Mouse (Mus musculus): ENCODE results near the gene Bbs2. TPM values are rescaled to one million over a fixed set of nuclear protein-coding genes. Genes with fewer than 3 reads are reported as not detected.

Bbs2 gene
- polyA plus RNA-seq, 1 experiment from 2014 or later: 22.0 TPM

DNA sequence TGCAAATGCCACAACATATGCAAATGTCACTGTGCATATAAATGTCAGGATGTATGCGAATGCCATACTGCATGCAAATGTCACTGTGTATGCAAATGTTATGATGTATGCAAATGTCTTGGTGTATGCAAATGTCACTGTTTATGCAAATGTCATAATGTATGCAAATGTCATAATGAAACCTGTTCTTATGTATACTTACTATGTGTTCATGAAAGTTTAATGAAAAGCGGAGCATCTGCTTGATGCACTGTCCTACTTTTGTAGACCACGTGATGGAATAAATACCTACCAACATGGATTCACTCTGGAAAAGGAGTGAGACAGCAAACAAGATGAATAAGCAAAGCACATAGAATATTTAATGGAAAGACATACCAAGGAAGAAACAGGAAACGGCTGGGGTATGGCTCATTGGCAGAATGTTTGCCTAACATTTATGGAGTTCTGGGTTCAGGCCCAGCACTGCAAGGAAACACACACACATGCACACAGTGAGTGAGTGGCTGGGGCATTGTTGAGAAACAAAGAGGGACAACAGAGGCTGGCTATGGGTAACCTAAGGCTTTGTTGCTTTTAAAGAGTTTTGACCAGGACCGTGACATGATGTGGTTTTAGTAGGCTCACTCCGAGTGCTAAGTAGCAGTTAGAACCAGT is 30.5 kb upstream of the Bbs2 start:
- Histone ChIP-seq H3K36me3 (ENCODE audit: control insufficient read depth, insufficient read depth, low read length) (no peaks in the 10 kb centered on the region), H3K27me3 (ENCODE audit: control insufficient read depth, insufficient read depth, low read depth, low read length) (no peaks in the 10 kb centered on the region), H3K27ac (ENCODE audit: low read length) (no peak overlapping the region), H3K9me3 (replicated peaks; ENCODE audit: control insufficient read depth, low read length, poor library complexity, severe bottlenecking) (no peaks in the 10 kb centered on the region), H3K9ac (ENCODE audit: low read depth, low read length) (no peak overlapping the region), H3K4me3 (ENCODE audit: low read depth, low read length) (no peak overlapping the region), H3K4me2 (ENCODE audit: low read length) (no peak overlapping the region), H3K4me1 (ENCODE audit: control insufficient read depth, insufficient read depth, low read length) (no peaks in the 10 kb centered on the region)
- WGBS: 67% methylated on average over 6 of the region's 6 CpGs
- ATAC-seq: no peak

GRCm38 (mm10) chr8:94127711-94128110 is 29.0 kb upstream of the Bbs2 start:
- 0 out of 2 replicates have a peak, but pooled peaks have one; percentile 36 for ATAC-seq
- no peak overlapping the region for H3K27ac ChIP-seq (ENCODE audit: low read length)
- no peak overlapping the region for H3K4me3 ChIP-seq (ENCODE audit: low read depth, low read length)
- H3K4me1 ChIP-seq (ENCODE audit: control insufficient read depth, insufficient read depth, low read length): peaks cover 8% of the 10 kb centered on the region; the same call in 1 of the 2 replicates
- no peaks in the 10 kb centered on the region for H3K27me3 ChIP-seq (ENCODE audit: control insufficient read depth, insufficient read depth, low read depth, low read length)
- H3K9me3 ChIP-seq (replicated peaks; ENCODE audit: control insufficient read depth, low read length, poor library complexity, severe bottlenecking): no peaks in the 10 kb centered on the region
- no peaks in the 10 kb centered on the region for H3K36me3 ChIP-seq (ENCODE audit: control insufficient read depth, insufficient read depth, low read length)
- WGBS: 51% methylated on average over 6 of the region's 6 CpGs
- no peak overlapping the region for H3K4me2 ChIP-seq (ENCODE audit: low read length)
- H3K9ac ChIP-seq (ENCODE audit: low read depth, low read length): no peak overlapping the region

DNA sequence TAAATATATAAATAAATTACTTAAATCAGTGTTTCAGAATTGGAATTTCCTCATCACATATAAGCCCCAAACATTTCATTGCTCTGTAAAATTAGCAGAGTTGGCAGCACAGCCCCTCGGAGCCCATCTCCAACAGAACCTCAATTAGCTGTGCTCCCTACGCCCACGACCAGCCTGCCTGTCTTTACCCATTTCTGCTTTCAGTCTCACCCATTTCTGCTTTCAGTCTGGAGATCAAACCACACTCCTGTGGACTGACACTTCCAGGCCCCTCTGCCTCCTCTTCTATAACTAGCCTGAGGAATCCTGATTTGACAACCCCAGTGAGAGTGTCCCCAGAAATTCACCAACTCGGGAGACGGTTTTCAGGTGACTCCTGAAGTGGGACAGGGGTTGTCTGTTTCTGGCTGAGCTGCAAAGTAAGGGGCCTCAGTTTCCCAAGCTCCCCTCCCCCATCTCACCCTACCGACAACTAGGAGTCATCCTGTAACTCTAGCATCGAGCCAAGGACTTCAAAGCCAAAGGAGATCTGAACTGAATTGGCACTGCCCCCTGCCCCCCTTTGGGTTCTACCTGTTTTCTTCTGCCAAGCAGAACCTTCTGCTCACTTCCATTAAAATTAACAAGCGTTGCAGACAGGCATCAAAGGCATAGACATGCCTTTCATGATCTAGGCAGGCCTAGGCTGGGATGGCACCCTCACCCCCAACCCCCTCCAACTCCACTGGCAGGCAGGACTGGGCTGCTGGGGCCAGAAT is 24.2 kb upstream of the Bbs2 start:
- Histone ChIP-seq H3K9ac (ENCODE audit: low read depth, low read length) (no peak overlapping the region), H3K4me3 (ENCODE audit: low read depth, low read length) (no peak overlapping the region), H3K4me1 (ENCODE audit: control insufficient read depth, insufficient read depth, low read length) (peaks cover 11% of the 10 kb centered on the region), H3K27ac (ENCODE audit: low read length) (no peak overlapping the region), H3K27me3 (ENCODE audit: control insufficient read depth, insufficient read depth, low read depth, low read length) (no peaks in the 10 kb centered on the region), H3K9me3 (replicated peaks; ENCODE audit: control insufficient read depth, low read length, poor library complexity, severe bottlenecking) (no peaks in the 10 kb centered on the region), H3K36me3 (ENCODE audit: control insufficient read depth, insufficient read depth, low read length) (no peaks in the 10 kb centered on the region), H3K4me2 (ENCODE audit: low read length) (no peak overlapping the region)
- no peak for ATAC-seq
- WGBS: 47% methylated on average over 8 of the region's 8 CpGs

DNA sequence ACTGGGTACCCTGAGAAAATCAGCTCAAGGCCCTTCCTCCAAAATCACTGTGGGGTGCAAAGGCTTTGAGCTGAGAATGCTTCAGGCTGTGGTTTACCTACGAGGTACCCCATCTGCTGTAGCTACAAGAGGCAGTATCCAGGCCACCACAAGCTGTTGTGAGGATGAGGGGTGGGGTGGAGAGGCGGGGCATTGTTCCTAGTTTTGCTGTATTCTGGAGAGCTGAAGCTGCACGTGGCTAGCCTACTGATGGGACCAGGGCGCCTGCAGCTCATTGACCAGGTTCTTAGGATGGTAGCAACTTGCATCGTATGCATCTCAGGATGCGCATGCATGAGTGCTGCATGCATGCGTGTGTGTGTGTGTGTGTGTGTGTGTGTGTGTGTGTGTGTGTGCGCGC is 22.9 kb upstream of the Bbs2 start:
- WGBS: 80% methylated on average over 9 of the region's 9 CpGs
- Histone ChIP-seq H3K4me3 (ENCODE audit: low read depth, low read length) (no peak overlapping the region), H3K4me1 (ENCODE audit: control insufficient read depth, insufficient read depth, low read length) (peaks cover 11% of the 10 kb centered on the region), H3K4me2 (ENCODE audit: low read length) (no peak overlapping the region), H3K27me3 (ENCODE audit: control insufficient read depth, insufficient read depth, low read depth, low read length) (no peaks in the 10 kb centered on the region), H3K27ac (ENCODE audit: low read length) (no peak overlapping the region), H3K36me3 (ENCODE audit: control insufficient read depth, insufficient read depth, low read length) (no peaks in the 10 kb centered on the region), H3K9me3 (replicated peaks; ENCODE audit: control insufficient read depth, low read length, poor library complexity, severe bottlenecking) (no peaks in the 10 kb centered on the region), H3K9ac (ENCODE audit: low read depth, low read length) (no peak overlapping the region)
- no peak for ATAC-seq

DNA sequence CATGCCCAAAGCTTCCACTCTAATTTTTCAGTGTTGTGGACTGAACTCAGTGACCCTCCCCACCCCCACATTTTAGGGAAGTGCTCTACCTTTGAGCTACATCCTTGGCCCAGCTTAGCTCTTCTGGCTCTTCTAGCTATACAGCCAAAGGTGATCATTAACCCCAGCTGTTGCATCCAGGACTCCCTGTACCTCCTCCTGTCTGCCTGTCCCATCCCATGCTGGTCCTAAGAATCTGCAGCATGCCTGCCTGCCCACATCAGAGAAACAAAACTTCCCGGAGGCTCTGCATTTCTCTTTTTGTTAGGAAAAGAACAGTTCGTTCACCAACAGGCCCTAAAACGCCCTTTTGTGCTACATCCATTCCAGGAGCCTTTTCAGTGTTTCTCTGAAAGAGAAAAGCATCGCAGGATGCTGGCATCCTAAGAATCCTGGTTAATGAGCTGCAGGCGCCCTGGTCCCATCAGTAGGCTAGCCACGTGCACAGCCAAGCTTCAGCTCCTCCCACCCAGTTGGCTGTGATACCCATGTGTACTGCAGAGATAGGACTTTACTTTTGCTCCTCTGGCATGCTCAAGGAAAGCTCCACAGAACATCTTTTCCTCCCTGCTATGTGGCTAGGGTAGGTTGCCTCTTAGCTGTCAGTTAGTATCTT is 20.2 kb upstream of the Bbs2 start:
- Histone ChIP-seq H3K9ac (ENCODE audit: low read depth, low read length) (no peak overlapping the region), H3K4me2 (ENCODE audit: low read length) (no peak overlapping the region), H3K27me3 (ENCODE audit: control insufficient read depth, insufficient read depth, low read depth, low read length) (no peaks in the 10 kb centered on the region), H3K4me1 (ENCODE audit: control insufficient read depth, insufficient read depth, low read length) (peaks cover 11% of the 10 kb centered on the region), H3K27ac (ENCODE audit: low read length) (peak overlapping the region; percentile 56), H3K9me3 (replicated peaks; ENCODE audit: control insufficient read depth, low read length, poor library complexity, severe bottlenecking) (no peaks in the 10 kb centered on the region), H3K36me3 (ENCODE audit: control insufficient read depth, insufficient read depth, low read length) (no peaks in the 10 kb centered on the region), H3K4me3 (ENCODE audit: low read depth, low read length) (no peak overlapping the region)
- ATAC-seq: peak; percentile 92
- under 1% methylated on average over 6 of the region's 6 CpGs for WGBS

DNA sequence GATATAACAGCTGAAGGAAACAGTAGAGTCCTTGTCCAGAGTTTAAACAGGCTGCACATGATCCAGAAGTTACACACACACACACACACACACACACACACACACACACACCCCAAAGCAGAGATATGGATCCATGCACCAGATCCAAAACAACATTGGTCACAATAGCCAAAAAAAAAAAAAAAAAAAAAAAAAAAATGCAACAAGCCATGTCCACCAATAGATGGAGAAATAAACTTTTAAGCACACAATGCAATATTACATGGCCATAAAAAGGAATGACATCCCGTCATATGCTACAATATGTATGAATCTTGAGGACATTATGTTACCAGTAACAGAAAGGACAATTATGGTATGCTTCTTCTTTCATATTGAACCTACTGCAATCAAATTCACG is 15.2 kb upstream of the Bbs2 start:
- Histone ChIP-seq H3K4me1 (ENCODE audit: control insufficient read depth, insufficient read depth, low read length) (peaks cover 3% of the 10 kb centered on the region; the same call in 1 of the 2 replicates), H3K9me3 (replicated peaks; ENCODE audit: control insufficient read depth, low read length, poor library complexity, severe bottlenecking) (no peaks in the 10 kb centered on the region), H3K27me3 (ENCODE audit: control insufficient read depth, insufficient read depth, low read depth, low read length) (no peaks in the 10 kb centered on the region), H3K4me3 (ENCODE audit: low read depth, low read length) (no peak overlapping the region), H3K4me2 (ENCODE audit: low read length) (no peak overlapping the region), H3K27ac (ENCODE audit: low read length) (no peak overlapping the region), H3K9ac (ENCODE audit: low read depth, low read length) (no peak overlapping the region), H3K36me3 (ENCODE audit: control insufficient read depth, insufficient read depth, low read length) (no peaks in the 10 kb centered on the region)
- no peak for ATAC-seq
- 80% methylated on average over 2 of the region's 2 CpGs for WGBS

DNA sequence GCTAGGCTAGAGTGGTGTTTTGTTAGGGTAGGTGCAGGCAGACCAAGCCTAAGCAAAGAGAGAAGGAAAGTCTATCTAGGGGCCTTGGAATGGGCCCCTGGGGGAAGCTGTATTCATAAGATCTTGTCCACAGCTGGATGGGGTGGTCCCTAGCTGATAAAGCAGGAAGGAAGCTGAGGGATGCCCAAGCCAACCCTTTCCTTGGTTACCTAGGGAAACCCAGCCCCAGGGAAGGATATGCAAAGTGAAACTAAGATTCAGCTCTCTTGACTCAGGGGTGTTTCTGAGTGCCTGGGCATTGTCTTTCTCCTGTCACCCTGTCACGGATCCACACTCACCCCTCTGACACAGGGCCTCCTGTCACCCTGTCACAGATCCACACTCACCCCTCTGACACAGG is 14.7 kb upstream of the Bbs2 start:
- 50% methylated on average over 1 of the region's 1 CpGs for WGBS
- no peaks in the 10 kb centered on the region for H3K9me3 ChIP-seq (replicated peaks; ENCODE audit: control insufficient read depth, low read length, poor library complexity, severe bottlenecking)
- ATAC-seq: no peak
- H3K4me1 ChIP-seq (ENCODE audit: control insufficient read depth, insufficient read depth, low read length): no peaks in the 10 kb centered on the region
- H3K4me2 ChIP-seq (ENCODE audit: low read length): no peak overlapping the region
- no peaks in the 10 kb centered on the region for H3K27me3 ChIP-seq (ENCODE audit: control insufficient read depth, insufficient read depth, low read depth, low read length)
- H3K27ac ChIP-seq (ENCODE audit: low read length): no peak overlapping the region
- no peak overlapping the region for H3K9ac ChIP-seq (ENCODE audit: low read depth, low read length)
- H3K36me3 ChIP-seq (ENCODE audit: control insufficient read depth, insufficient read depth, low read length): no peaks in the 10 kb centered on the region
- H3K4me3 ChIP-seq (ENCODE audit: low read depth, low read length): no peak overlapping the region

- Histone ChIP-seq H3K4me3 (ENCODE audit: low read depth, low read length) (no peak overlapping the region), H3K27ac (ENCODE audit: low read length) (no peak overlapping the region), H3K36me3 (ENCODE audit: control insufficient read depth, insufficient read depth, low read length) (no peaks in the 10 kb centered on the region), H3K4me1 (ENCODE audit: control insufficient read depth, insufficient read depth, low read length) (no peaks in the 10 kb centered on the region), H3K9ac (ENCODE audit: low read depth, low read length) (no peak overlapping the region), H3K4me2 (ENCODE audit: low read length) (no peak overlapping the region), H3K9me3 (replicated peaks; ENCODE audit: control insufficient read depth, low read length, poor library complexity, severe bottlenecking) (no peaks in the 10 kb centered on the region), H3K27me3 (ENCODE audit: control insufficient read depth, insufficient read depth, low read depth, low read length) (no peaks in the 10 kb centered on the region)
- 70% methylated on average over 6 of the region's 6 CpGs for WGBS
- no peak for ATAC-seq
Measured at GRCm38 (mm10) chr8:94110526-94111177, 11.9 kb upstream of the Bbs2 start.

Measured in midbrain, embryonic 16.5 days (tissue).